Mouse (Mus musculus) thymus, adult 2 months (tissue): Measurements from ENCODE around the gene Znrf1. TPM values are rescaled to one million over a fixed set of nuclear protein-coding genes. Genes with fewer than 3 reads are reported as not detected.

Experiments used
- DNase-seq: peaks from one replicate; pipeline ENCODE4 v3.0.0; 2021
- H3K27ac ChIP-seq: fragments of 200-500 bp; 2 replicates; pipeline ENCODE4 v1.5.1; 2012; ENCODE audit warnings: low read length, control low read depth; ENCODE audit not compliant: control insufficient read depth, insufficient read depth
- H3K27me3 ChIP-seq: fragments of 200-500 bp; 2 replicates; pipeline ENCODE4 v1.6.1; 2012; ENCODE audit warnings: mild to moderate bottlenecking, low read length, moderate library complexity, mixed read lengths; ENCODE audit not compliant: control insufficient read depth, insufficient read depth
- H3K36me3 ChIP-seq: fragments of 200-500 bp; 2 replicates; pipeline ENCODE4 v1.6.1; 2012; ENCODE audit warnings: mild to moderate bottlenecking, low read length, moderate library complexity; ENCODE audit not compliant: control insufficient read depth, insufficient read depth
- H3K4me1 ChIP-seq: fragments of 200-500 bp; replicated peaks from 2 replicates; pipeline ENCODE4 v1.6.1; 2012; ENCODE audit warnings: low read length; ENCODE audit not compliant: control insufficient read depth, insufficient read depth
- H3K4me3 ChIP-seq: fragments of 200-500 bp; 2 replicates; pipeline ENCODE4 v1.5.1; 2012; ENCODE audit warnings: mild to moderate bottlenecking, low read length, control low read depth, moderate library complexity; ENCODE audit not compliant: control insufficient read depth, insufficient read depth
- CTCF ChIP-seq: fragments of 200-500 bp; IDR thresholded peaks from 2 replicates; pipeline ENCODE4 v1.5.1; 2012; ENCODE audit warnings: mild to moderate bottlenecking, control low read depth, low read length, moderate library complexity, borderline replicate concordance; ENCODE audit not compliant: control insufficient read depth, poor library complexity, insufficient read depth; ENCODE audit errors: extremely low read depth
- POLR2A ChIP-seq: fragments of 200-500 bp; IDR thresholded peaks from 2 replicates; pipeline ENCODE4 v1.6.1; 2012; ENCODE audit warnings: mild to moderate bottlenecking, low read length, control low read depth, moderate library complexity; ENCODE audit not compliant: control insufficient read depth, poor library complexity, insufficient read depth; ENCODE audit errors: extremely low read depth
- WGBS: fragments of 180-500 bp; shearing (Covaris S2); methylation state at CpG from one replicate; pipeline ENCODE4 v1.1.7; 2018; 5-methylcytosine and 5-hydroxymethylcytosine counted together
- polyA plus RNA-seq: library from polyadenylated mRNA; depleted of rRNA; stranded (reverse); fragments of >200 nt; gene quantifications from 2 replicates; pipeline ENCODE4 v1.2.3, GENCODE M21; 2012

Znrf1 gene
- polyA plus RNA-seq, 1 experiment: 968 TPM

GRCm38 (mm10) chr8:111645715-111646114 is 109.8 kb downstream of the Znrf1 start:
- Histone ChIP-seq H3K36me3 (no peaks in the 10 kb centered on the region), H3K4me1 (peaks cover 9% of the 10 kb centered on the region), H3K27me3 (no peaks in the 10 kb centered on the region), H3K27ac (no peak overlapping the region), H3K4me3 (no peak overlapping the region)
- 56% methylated on average over 8 of the region's 8 CpGs for WGBS
- no peak for DNase-seq
- TF ChIP-seq CTCF (no peak), POLR2A (no peak)

- TF ChIP-seq CTCF: no peak
- no peak for TF ChIP-seq POLR2A
- H3K27ac ChIP-seq: no peak overlapping the region
- H3K27me3 ChIP-seq: no peaks in the 10 kb centered on the region
- no peaks in the 10 kb centered on the region for H3K36me3 ChIP-seq
- DNase-seq: no peak
- 58% methylated on average over 2 of the region's 2 CpGs for WGBS
- H3K4me3 ChIP-seq: no peak overlapping the region
- peaks cover 7% of the 10 kb centered on the region for H3K4me1 ChIP-seq
These were observed 112.9 kb downstream of the Znrf1 start for GRCm38 (mm10) chr8:111648834-111649233.

GRCm38 (mm10) chr8:111650651-111651050 is 114.8 kb downstream of the Znrf1 start:
- peaks cover 7% of the 10 kb centered on the region for H3K4me1 ChIP-seq
- WGBS: 97% methylated on average over 3 of the region's 3 CpGs
- no peak overlapping the region for H3K27ac ChIP-seq
- H3K4me3 ChIP-seq: no peak overlapping the region
- TF ChIP-seq CTCF (no peak), POLR2A (no peak)
- H3K27me3 ChIP-seq: no peaks in the 10 kb centered on the region
- H3K36me3 ChIP-seq: no peaks in the 10 kb centered on the region
- no peak for DNase-seq

GRCm38 (mm10) chr8:111653524-111653923 is 117.6 kb downstream of the Znrf1 start:
- 95% methylated on average over 2 of the region's 2 CpGs for WGBS
- DNase-seq: no peak
- H3K36me3 ChIP-seq: no peaks in the 10 kb centered on the region
- no peak overlapping the region for H3K27ac ChIP-seq
- H3K4me1 ChIP-seq: peaks cover 6% of the 10 kb centered on the region
- TF ChIP-seq CTCF (no peak), POLR2A (no peak)
- H3K27me3 ChIP-seq: no peaks in the 10 kb centered on the region
- H3K4me3 ChIP-seq: no peak overlapping the region

GRCm38 (mm10) chr8:111657312-111657854 is 121.5 kb downstream of the Znrf1 start:
- Histone ChIP-seq H3K4me1 (0 out of 2 replicates have a peak, but pooled peaks cover 2% of the 10 kb centered on the region), H3K36me3 (no peaks in the 10 kb centered on the region), H3K27me3 (no peaks in the 10 kb centered on the region), H3K27ac (no peak overlapping the region), H3K4me3 (no peak overlapping the region)
- 73% methylated on average over 1 of the region's 1 CpGs for WGBS
- DNase-seq: no peak
- no peak for TF ChIP-seq POLR2A
- no peak for TF ChIP-seq CTCF

GRCm38 (mm10) chr8:111658819-111659423 is 123.0 kb downstream of the Znrf1 start:
- H3K27ac ChIP-seq: no peak overlapping the region
- WGBS: 40% methylated on average over 6 of the region's 6 CpGs
- TF ChIP-seq CTCF: no peak
- TF ChIP-seq POLR2A: no peak
- DNase-seq: no peak
- no peaks in the 10 kb centered on the region for H3K27me3 ChIP-seq
- H3K36me3 ChIP-seq: no peaks in the 10 kb centered on the region
- H3K4me3 ChIP-seq: no peak overlapping the region
- H3K4me1 ChIP-seq: 0 out of 2 replicates have a peak, but pooled peaks cover 2% of the 10 kb centered on the region
